Mouse (Mus musculus) ES-Bruce4 (cell line): ENCODE measurements at regions not wholly inside any gene's neighbourhood (a gene's known extent, or its start where the extent isn't known, plus 50 kb on each side); places are given as distances from the start of the nearest gene placed in this dataset.
"Not testable (repeated sequence)": the region's sequence is repeated elsewhere in the genome, so short reads cannot be mapped to it uniquely, and the experiment has no call there.

Experiments used
- H3K27ac ChIP-seq: 2 replicates; pipeline ENCODE4 v1.5.1; 2012; ENCODE audit warnings: low read length, inconsistent platforms; ENCODE audit not compliant: insufficient read depth
- H3K27me3 ChIP-seq: 2 replicates; pipeline ENCODE4 v1.6.1; 2012; ENCODE audit warnings: mild to moderate bottlenecking, low read length, inconsistent platforms; ENCODE audit not compliant: control insufficient read depth, poor library complexity, insufficient read depth, severe bottlenecking
- H3K36me3 ChIP-seq: 2 replicates; pipeline ENCODE4 v1.6.1; 2012; ENCODE audit warnings: inconsistent platforms, mild to moderate bottlenecking, low read length, moderate library complexity; ENCODE audit not compliant: control insufficient read depth, poor library complexity, insufficient read depth, severe bottlenecking
- H3K4me1 ChIP-seq: one replicate; pipeline ENCODE4 v1.8.1; 2011; ENCODE audit warnings: low read length; ENCODE audit not compliant: control insufficient read depth, insufficient read depth
- H3K4me3 ChIP-seq: 2 replicates; pipeline ENCODE4 v1.5.1; 2011; ENCODE audit warnings: low read depth, mild to moderate bottlenecking, low read length
- H3K9ac ChIP-seq: 2 replicates; pipeline ENCODE4 v1.6.1; 2012; ENCODE audit warnings: low read depth, mild to moderate bottlenecking, inconsistent platforms; ENCODE audit not compliant: poor library complexity, severe bottlenecking
- H3K9me3 ChIP-seq: replicated peaks from 2 replicates; pipeline ENCODE4 v1.6.1; 2012; ENCODE audit warnings: mild to moderate bottlenecking, low read length, inconsistent platforms; ENCODE audit not compliant: control insufficient read depth, poor library complexity, insufficient read depth, severe bottlenecking
- CTCF ChIP-seq: IDR thresholded peaks from one replicate; pipeline ENCODE4 v1.8.1; 2011; ENCODE audit warnings: low read depth, low read length
- EP300 ChIP-seq: IDR thresholded peaks from 2 replicates; pipeline ENCODE4 v1.6.1; 2011; ENCODE audit warnings: low read depth, low read length; ENCODE audit not compliant: insufficient read depth
- POLR2A ChIP-seq: IDR thresholded peaks from one replicate; pipeline ENCODE4 v1.8.1; 2011; ENCODE audit warnings: low read length; ENCODE audit not compliant: insufficient read depth

DNA sequence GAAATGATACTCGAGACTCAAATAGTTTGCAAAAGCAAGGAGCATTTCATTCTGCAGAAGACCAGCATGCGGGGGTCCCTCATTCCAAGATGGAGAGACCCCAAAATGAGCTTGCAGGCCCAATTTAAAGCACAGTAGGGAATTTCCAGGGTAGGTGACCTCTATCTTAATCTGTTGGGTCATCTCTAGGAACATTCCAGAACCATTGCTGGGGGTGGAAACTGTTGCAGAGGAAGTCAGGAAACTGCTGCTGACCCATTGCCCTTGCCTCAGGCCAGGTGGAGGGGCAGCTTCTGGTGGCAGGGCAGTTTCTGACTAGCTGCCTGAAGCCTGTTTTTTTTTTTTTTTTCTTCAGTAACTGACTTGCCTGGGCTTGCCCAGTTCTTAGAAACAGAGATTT, 73.4 kb upstream of the Zfp706 start:
- Histone ChIP-seq H3K4me1 (no peaks in the 10 kb centered on the region), H3K36me3 (no peaks in the 10 kb centered on the region; the same call in 1 of the 2 replicates)
- TF ChIP-seq POLR2A, result no peak

DNA sequence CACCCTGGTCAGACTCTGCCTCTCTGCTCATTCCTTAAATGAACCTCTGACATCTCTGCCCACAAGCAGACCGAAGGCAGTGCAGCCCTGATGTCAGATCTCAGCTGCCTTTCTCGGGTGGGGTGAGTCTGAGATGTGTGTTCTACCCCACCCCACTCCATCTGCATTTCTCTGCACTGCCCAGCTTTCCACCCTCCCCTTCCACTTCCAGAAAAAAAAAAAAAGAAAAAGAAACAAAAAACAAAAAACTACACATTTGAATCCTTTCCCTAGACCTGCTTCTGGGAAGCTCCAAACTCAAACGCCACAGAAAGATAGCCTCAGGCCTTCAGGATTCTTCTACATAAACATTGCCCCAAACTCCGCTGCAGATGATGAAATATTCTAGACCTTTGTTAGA, 72.8 kb upstream of the Zfp706 start:
- H3K9me3 ChIP-seq, result peaks cover 31% of the 10 kb centered on the region
- H3K4me1 ChIP-seq, result no peaks in the 10 kb centered on the region
- TF ChIP-seq CTCF (no peak), POLR2A (no peak), EP300 (no peak)
- H3K4me3 ChIP-seq, result no peak overlapping the region
- H3K27me3 ChIP-seq, result no peaks in the 10 kb centered on the region
- H3K9ac ChIP-seq, result no peak overlapping the region
- H3K36me3 ChIP-seq, result no peaks in the 10 kb centered on the region; the same call in 1 of the 2 replicates
- H3K27ac ChIP-seq, result no peak overlapping the region

More for the DNA sequence above, 73.4 kb upstream of the Zfp706 start:
- no peak overlapping the region for H3K9ac ChIP-seq
- H3K27ac ChIP-seq, result no peak overlapping the region; the same call in 1 of the 2 replicates
- H3K27me3 ChIP-seq, result no peaks in the 10 kb centered on the region
- H3K4me3 ChIP-seq, result no peak overlapping the region
- peaks cover 31% of the 10 kb centered on the region for H3K9me3 ChIP-seq

DNA sequence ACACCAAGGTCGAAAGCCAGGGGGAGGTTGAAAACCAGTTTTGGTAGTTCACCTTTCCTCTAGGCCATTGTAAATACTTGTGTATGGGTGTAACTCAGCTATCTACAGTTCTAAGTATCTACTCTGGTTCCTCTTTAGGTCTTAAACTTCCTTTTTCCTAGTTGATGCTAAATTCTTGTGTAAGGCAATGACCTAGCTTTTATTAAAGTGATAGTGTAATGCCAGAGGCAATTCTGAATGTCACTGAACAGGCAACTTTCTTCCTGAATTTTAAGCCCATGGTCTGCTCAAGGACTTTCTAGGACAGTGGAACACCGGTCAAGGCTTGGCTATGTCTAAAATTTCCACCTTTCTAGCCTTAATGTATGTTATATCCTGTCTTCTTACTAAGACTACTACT, 66.6 kb upstream of the Zfp706 start:
- H3K36me3 ChIP-seq, H3K27me3 ChIP-seq, H3K27ac ChIP-seq, H3K4me1 ChIP-seq, H3K9me3 ChIP-seq, H3K9ac ChIP-seq, H3K4me3 ChIP-seq: not testable (repeated sequence)

DNA sequence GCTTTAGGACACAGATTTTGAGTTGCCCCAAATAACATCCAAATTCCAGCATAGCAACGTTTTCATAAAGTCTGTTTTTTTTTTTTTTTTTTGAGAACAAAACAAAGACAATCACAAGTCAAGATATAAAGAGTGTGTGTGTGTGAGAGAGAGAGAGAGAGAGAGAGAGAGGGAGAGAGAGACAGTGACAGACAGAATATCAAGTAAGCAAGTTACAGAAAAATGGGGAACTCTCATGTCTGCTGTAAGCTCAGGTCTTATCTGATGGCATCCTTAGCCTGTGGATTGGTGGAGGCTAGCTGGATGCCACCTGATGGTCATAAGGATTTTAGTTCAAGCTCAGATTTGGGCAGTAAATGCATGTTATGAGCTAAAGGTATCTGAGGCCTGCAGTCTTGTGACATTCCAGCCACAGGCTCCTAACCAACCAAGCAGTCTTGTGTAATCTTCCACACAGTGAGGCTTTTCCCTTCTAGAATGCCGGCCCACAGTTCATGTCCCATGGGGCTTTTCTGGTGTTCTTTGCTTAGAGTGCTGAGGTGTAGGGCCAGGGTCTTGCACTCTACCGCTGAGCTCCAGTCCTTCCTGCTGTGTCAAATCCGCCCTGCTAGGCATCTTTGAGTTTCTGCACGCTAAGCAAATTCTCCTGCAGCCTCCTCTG, 64.8 kb upstream of the Zfp706 start:
- H3K27ac ChIP-seq, result no peak overlapping the region
- no peak overlapping the region for H3K9ac ChIP-seq
- no peak for TF ChIP-seq EP300
- no peak for TF ChIP-seq POLR2A
- TF ChIP-seq CTCF, result no peak

DNA sequence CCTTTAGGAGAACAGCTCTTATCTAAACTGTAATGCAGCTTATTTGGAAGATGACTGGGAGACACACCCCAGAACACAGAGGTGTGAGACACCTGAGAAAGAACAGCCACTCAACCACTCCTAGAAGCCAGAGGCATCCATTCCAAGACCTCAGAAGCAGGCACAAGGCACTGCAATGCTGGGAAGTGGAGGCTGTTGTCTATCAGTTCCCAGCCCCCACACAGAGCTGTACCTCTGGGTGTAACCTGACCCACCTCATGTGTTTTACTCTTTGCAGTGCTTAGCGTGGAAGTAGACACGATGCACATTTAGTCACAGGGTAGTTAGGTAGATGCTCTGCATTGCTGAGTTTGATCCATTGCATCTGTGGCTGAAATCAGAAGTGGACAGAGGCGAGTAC, 62.6 kb upstream of the Zfp706 start:
- Histone ChIP-seq H3K27ac (no peak overlapping the region), H3K27me3 (no peaks in the 10 kb centered on the region), H3K9ac (no peak overlapping the region), H3K4me1 (peaks cover 2% of the 10 kb centered on the region), H3K9me3 (peaks cover 5% of the 10 kb centered on the region; the same call in 1 of the 2 replicates), H3K36me3 (no peaks in the 10 kb centered on the region), H3K4me3 (no peak overlapping the region)
- TF ChIP-seq CTCF (no peak), POLR2A (no peak), EP300 (no peak)

More for the DNA sequence above, 64.8 kb upstream of the Zfp706 start:
- no peak overlapping the region for H3K4me3 ChIP-seq
- H3K4me1 ChIP-seq, result peaks cover 2% of the 10 kb centered on the region
- no peaks in the 10 kb centered on the region for H3K9me3 ChIP-seq
- no peaks in the 10 kb centered on the region for H3K27me3 ChIP-seq
- no peaks in the 10 kb centered on the region for H3K36me3 ChIP-seq

DNA sequence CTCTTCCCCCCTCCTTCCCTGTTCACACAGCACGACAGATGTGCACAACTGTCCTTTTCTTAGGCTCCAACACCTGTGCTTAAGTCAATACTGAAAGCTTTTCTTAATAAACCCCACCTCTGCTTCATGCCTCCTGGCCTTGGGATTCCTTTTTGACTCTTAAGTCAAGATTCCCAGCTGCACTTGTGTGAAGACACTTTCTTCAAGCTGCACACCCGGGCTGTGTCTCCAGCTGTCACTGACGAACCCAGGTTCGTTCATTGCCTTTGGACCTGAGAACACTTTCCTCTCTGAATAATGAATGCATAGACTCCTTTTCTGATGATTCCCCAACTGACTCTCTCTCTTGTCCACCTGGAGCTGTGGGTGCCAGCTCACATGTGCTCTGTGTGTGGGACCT, 59.8 kb upstream of the Zfp706 start:
- Histone ChIP-seq H3K4me1 (peaks cover 2% of the 10 kb centered on the region), H3K36me3 (no peaks in the 10 kb centered on the region), H3K9me3 (peaks cover 9% of the 10 kb centered on the region; the same call in 1 of the 2 replicates), H3K9ac (no peak overlapping the region), H3K4me3 (no peak overlapping the region), H3K27me3 (no peaks in the 10 kb centered on the region), H3K27ac (no peak overlapping the region)
- no peak for TF ChIP-seq EP300
- TF ChIP-seq CTCF, result no peak
- TF ChIP-seq POLR2A, result no peak
